Mouse (Mus musculus) ovary, postnatal 10 days (tissue): ENCODE data around the gene Fbxl8.

ENCODE experiments used
- DNase-seq: peaks from one replicate; pipeline ENCODE4 v3.0.0; 2022; ENCODE audit warnings: low spot score

Gene Fbxl8

DNA sequence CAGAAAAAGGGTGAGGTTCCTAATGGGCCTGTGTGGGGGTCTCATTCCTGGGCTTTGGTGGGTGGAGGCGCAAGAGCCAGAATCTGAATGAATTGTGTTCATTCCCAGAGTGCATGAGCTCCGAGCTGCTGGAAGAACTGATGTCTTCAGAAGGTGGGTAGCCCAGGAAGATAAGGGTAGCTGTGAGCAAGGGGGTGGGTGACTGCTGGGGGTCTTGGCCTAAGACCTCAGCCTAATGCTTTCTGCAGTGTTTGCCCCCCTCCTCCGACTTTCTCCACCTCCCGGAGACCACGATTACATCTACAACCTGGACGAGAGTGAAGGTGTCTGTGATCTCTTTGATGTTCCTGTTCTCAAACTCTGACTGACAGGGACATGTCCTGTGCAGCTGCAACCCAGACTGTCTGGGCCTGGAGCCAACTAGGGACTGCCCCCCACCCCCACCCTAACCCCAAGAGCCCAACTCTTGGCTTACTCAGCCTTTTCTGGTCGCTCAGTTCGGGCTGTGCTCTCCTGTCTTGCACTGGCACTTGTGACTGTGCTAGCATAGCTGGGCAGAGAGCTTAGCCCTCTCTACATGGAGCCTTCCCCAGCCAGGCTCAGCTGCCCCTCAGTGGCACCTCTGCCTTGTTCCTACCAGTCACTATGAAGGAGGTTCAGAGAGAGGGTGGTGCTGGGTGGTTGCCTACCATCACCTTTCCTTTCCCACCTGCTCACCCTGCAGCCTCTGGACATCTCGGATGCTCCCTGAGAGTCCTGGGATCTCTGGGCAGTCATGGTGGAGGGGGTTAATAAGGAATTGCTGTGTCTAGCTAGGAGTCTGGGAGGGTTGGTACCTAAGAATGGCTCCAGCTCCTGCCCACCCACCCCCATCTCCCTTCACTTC is 40.1 kb downstream of the Fbxl8 start:
- DNase-seq, result no peak

DNA sequence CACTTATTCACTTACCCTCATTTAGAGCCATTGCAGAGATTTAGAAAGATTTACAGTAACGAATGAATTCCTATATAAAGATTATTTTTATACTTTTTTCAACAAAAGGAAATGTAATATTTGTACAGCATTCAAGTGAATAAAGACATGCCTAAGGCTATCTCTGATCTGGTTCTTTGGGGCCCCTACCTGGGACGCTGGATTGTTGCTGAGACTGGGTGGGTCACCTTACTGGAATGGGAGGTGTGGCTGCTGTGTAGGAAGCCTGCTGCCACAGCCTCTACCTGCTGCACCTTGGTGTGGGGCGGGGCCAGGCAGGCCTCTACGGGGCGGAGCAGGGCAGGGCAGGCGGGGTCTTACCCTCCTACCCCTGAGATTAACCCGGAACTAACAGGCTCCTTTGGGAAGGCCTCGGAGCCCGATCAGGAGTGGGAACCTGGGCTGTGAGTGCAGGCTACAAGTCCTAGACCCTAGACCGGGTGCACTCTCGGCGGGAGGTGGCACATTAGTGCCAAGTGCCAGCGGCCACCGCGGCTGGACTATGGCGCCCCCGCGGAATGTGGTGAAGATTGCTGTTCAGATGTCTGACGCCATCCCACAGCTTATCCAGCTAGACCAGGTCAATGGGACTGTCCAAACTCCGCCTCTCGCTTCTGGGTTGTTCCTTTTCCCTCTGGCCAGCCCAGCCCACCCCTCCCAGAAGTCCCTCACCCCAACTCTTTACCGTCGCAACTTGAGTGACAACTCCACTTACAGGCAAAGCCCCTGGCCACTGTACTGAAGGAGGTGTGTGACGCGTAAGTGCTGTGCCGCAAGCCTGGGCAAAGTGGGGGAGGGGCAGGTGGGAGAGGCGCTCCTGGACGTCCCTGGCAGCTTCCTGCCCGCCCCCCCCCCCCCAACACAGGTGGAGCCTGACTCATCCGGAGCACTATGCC is 41.0 kb downstream of the Fbxl8 start, which contains the start of gene Elmo3:
Gene Elmo3 (plus strand): TSS at position 391 of the 935 bp plus-strand sequence.
- peak; percentile 42 for DNase-seq

DNA sequence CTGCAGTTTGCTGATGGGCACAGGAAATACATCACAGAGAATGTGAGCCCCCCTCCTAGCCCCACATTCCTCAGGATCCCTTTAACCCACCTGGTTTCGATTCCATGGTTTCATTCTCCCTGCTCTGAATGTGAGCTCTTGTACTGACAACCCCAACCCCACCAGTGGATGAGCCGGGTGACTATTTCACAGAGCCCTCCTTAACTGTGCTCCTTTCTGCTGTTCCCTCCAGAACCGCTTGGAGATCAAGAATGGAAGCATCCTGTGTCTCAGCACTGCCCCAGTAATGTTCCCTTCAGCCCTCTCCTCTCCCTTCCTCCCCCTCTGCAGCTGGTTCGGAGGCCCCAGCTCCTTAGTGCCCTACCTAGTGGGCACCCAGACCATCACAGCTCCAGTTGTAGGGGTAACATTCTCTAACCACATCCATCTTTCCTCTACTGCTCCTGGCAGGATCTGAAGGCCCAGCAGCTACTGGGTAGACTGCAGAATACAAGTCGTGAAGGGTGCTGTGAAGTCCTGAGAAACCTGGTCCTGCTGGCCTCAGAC is 41.8 kb downstream of the Fbxl8 start:
- DNase-seq, result no peak

DNA sequence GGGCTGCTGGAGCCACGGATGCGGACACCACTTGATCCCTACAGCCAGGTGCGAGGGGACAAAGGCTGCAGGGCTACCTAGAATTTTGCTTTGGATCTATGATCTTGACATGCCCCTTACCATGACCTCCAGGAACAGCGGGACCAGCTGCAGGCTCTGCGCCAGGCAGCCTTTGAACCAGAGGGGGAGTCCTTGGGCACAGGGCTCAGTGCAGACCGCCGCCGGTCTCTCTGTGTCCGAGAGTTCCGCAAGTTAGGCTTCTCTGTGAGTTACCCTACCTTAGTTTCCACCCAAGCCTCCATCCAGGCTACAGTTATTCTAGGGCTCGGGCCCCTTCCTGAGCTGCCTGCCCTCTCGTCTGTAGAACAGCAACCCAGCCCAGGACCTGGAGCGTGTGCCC is 43.2 kb downstream of the Fbxl8 start:
- no peak for DNase-seq

DNA sequence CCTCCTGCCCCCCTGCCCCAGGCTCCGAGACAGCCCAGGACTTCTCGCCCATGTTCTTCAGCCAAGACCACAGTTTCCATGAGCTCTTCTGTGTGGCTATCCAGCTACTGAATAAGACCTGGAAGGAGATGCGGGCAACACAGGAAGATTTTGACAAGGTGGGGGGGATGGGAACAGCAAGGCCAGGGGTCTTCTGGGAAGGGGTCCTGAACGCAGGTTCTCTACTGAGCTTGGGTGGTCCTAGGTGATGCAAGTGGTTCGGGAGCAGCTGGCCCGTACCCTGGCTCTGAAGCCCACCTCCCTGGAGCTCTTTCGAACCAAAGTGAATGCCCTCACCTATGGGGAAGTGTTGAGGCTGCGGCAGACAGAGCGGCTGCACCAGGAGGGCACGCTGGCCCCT is 44.0 kb downstream of the Fbxl8 start:
- no peak for DNase-seq

DNA sequence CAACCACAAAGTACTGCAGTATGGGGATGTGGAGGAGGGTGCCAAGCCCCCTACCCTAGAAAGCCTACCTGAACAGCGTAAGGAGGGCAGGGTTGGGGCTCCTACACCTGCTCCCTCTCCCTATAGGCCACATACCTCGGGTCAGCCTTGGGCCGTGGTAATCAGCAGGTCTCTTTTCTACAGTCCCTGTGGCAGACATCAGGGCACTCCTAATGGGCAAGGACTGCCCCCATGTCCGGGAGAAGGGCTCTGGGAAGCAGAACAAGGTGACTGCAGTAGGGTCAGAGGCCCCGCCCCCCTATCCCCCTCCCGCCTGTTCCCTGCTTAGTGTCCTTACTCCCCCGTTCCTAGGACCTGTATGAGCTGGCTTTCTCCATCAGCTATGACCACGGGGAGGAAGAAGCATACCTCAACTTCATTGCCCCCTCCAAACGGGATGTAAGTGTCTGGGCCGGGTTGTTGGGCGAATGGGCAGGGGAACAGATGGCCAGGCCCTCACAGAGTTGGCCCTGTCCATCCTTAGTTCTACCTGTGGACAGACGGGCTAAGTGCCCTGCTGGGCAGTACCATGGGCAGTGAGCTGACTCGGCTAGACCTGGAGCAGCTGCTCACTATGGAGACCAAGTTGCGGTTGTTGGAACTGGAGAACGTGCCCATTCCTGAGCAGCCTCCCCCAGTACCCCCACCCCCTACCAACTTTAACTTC is 44.8 kb downstream of the Fbxl8 start:
- no peak for DNase-seq

DNA sequence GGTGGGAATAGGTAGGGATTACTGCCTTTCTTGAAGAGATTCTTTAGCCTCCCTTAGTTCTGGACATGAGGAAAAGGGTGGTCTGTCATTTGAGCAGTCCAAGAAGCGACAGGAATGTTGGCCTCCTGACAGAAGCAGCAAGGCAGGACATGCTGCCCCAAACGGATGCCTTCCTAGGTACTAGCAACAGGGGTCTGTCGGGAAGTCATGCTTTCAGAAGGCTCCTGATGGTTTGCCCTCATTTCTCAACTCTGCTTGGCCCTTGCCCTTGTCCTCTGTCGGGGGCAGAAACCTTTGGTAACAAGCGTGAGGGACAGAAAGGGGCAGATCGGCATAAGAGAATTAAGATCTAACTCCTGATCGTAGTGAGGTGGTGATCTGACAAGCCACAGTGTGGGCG is 45.7 kb downstream of the Fbxl8 start:
- DNase-seq, result no peak

DNA sequence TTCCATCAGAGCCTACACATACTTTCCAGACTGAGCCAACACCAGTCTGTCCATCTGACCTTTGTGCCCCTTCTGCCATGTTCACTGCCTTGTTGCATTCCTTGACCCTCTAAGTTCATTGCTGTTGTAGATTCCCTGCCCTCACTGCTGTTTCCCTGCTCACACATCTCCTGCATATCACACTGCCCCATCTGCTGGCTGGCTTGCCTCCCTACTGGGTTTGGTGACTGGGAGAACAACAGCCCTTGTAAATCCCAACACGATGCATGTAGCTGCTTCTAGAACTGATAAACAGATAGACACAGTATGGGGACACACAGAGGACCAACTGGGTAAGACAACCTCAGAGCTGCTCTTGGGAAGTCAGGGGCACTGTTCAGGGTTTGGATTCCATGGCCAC is 47.3 kb downstream of the Fbxl8 start:
- no peak for DNase-seq

DNA sequence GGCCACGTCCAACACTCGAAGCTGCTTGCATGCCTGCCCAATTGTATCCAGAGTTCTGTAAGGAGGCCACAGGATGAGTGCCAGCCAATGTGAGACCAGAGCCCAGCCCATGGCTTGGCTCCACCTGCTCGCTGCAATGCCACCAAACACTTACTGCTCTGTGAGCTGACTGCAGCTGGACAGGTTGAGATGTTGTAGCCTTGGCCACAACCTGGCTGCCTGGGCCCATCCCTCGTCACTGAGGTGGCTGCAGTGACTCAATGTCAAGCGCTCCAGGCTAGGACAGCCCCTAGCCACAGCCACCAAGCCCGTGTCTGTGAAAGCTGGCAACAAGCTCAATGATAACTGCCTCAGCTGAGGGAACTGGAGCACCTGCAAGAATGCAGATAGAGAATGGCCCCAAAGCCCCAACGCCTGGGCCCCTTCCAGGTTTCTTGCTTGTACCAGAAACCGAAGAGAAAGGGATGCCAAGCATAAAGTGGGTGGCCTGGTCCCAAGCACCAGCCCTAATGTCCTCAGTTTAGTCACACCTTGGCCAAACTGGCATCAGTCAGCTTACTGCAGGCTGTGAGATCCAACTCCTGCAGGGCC is 48.5 kb downstream of the Fbxl8 start:
- no peak for DNase-seq

DNA sequence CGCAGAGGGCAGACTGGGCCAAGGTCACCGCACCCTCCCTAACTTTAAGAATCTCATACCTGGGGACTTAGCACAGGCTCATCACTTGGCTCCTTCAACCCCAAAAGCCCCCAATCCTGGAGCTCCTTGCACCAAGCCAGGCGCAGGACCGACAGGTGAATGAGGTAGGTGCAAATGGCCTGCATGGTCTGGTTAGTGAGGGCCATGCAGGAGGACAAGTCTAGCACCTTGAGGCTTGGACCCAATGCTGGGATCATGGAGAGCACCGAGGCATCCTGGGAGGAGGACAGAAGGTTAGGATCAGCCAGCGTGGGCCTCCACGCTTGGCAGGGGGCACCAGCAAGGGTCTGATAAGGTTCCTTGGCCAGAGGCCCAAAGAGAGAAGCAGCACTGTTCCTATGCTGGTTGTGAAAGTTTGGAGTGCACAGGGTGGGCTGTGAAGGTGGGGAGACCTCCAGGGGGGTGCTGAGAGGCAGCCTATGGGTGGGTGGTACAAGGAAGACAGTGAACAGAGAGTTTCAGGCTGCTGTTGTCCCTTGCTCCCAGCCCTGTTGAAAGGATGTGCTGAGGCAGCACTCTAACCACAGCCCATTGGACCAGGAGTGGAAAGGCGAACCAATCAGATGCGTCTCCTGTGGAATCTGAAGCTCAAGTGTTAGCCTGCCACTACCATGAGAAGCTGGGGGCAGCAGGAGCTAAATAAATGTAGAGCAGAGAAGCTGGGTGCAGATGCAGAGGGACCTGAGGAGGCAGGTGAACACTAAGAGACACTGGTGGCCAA is 49.4 kb downstream of the Fbxl8 start:
- DNase-seq, result no peak

DNA sequence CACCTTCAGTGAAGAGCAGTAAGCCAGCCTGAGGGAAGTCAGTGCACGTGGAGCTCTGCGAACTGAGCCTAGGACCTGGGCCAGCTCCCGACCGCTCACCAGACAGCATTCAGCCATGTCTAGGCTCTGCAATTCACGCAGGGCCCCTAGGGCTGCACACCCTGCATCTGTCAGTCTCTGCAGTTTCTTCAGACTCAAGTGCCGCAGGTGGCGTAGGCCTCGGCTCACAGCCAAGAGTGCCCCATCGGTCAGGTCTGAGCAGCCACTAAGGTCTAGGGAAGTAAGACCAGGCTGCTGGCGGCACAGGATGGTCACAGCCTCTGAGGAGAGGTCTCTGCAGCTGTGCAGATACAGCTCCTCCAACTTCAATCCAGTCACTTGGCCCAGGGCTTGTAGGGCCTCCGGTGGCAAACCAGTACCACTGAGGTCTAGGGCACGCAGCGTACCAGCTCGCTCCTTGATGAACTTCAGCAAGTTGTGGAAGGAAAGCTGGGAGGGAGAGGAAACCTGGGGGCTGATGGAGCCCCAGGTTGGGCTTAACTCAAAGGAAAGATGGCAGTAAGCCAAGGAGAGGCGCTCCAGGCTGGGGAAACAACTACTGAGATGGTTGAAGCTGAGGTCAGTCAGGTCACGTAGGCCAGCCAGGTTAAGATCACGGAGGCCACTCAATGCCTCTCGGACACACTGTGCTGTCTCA is 50.8 kb downstream of the Fbxl8 start:
- DNase-seq, result no peak

DNA sequence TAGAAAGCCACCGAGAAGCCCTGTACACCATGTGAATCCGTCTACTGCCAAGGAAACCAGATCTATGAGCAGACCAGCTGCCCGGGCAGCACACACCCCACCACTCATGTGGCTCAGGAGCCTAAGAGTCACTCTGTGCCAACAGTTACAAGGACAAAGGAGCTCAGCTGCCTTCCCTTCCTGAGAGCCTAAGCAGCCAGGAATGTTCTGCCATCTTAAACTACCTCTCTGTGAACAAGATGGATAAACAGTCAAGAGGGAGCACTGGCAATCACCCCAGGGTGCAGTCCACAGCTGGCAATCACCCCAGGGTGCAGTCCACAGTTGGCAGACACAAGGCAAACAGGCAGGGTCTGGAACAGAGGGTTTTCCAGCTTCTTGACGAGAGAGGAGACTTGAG is 53.5 kb downstream of the Fbxl8 start:
- no peak for DNase-seq

DNA sequence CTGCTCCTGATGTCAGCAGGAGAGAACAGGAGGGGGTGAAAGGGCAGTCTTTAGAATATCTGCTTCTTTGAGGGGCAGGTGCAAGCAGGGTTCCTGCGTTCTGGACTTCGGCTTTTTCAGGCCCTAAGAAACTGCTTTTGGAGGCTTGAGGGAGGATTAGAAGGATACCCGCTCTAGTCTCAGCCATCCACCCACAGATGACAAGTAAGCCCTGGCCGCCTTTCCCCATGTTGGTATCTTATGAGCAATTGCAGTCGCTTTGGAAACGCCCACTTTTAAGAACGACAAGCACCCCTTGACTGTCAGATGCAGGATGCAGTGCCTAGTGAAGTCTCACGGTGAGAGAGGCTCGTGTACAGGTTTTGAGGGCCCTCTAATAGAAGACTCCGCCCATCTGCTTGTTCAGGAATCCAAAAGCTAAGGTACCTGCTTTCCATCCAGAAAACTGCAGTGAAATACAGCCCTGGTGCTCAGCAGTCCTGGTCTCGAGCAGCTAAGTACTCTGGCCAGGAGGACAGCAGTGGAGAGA is 54.3 kb downstream of the Fbxl8 start:
- no peak for DNase-seq
